Mouse (Mus musculus) testis, postnatal 10 days (tissue): ENCODE results near the gene A630001G21Rik.
"Not testable (repeated sequence)": the region's sequence is repeated elsewhere in the genome, so short reads cannot be mapped to it uniquely, and the experiment has no call there.

Experiments
- DNase-seq: peaks from one replicate; pipeline ENCODE4 v3.0.0; 2021; ENCODE audit warnings: low spot score

The A630001G21Rik gene

GRCm38 (mm10) chr1:85778436-85778835, at the start of gene A630001G21Rik:
Gene A630001G21Rik (minus strand): TSS chr1:85778643.
- no peak for DNase-seq

DNA sequence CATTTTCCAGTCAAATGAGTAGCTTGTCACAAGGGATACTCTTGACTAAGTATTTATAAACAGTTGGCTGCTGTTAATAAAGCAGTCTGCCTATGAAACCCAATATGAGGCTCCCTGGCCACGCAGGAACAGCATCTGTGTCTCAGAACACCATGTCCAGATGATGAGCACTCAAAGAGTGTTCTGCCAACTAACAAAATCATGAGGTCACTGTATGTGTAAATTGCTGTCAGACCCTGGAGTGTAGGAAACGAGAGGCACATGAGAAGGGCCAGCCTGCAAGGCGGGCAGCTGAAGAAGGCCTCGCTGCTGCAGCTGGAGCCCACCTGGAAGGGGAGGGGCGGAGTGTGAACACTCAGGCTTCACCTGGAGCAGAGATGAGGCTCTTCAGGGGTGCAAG, 48.7 kb upstream of the A630001G21Rik start:
- DNase-seq, result no peak

GRCm38 (mm10) chr1:85824905-85825304, 46.5 kb upstream of the A630001G21Rik start:
- no peak for DNase-seq

GRCm38 (mm10) chr1:85822239-85822638, 43.8 kb upstream of the A630001G21Rik start:
- DNase-seq, result no peak

DNA sequence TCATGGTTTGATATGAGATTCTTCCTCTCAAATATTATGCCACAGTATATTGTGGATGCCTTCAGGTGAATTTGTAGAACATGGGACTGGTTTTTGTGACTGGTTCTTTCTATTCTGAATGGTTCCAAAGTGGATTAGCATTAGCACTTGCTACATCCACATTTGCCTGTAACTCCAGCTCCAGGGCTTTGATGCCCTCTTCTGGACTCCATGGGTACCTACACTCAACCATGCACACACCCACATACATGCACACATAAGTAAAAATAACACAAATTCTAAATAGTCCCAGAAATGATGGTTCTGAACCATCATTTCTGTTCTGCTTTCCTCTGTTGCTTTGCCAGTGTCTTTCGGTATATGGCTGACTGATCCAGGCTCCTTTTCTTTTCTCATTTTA, 41.3 kb upstream of the A630001G21Rik start:
- DNase-seq, result no peak

GRCm38 (mm10) chr1:85818121-85818520, 39.7 kb upstream of the A630001G21Rik start:
- DNase-seq, result no peak

GRCm38 (mm10) chr1:85814213-85814612, 35.8 kb upstream of the A630001G21Rik start:
- not testable (repeated sequence) for DNase-seq

DNA sequence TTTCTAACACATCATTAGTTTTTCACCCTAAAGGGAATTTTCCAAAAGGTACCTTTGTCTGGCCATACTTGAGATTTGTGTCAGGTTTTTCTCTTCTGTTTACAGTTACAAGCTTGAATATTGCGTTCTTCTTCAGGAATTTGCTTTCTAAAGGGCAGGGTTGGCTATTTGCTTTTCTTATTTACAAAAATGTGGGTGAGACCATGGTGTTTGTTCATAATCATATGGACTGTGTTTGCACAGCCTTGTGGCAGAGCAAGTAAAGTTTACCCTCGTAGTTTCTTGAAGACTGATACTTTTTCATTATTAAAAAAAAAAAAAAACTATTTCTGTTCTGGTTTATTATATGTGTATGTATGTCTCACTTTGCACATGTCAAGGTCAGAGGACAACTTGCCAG, 32.3 kb upstream of the A630001G21Rik start:
- DNase-seq, result no peak

DNA sequence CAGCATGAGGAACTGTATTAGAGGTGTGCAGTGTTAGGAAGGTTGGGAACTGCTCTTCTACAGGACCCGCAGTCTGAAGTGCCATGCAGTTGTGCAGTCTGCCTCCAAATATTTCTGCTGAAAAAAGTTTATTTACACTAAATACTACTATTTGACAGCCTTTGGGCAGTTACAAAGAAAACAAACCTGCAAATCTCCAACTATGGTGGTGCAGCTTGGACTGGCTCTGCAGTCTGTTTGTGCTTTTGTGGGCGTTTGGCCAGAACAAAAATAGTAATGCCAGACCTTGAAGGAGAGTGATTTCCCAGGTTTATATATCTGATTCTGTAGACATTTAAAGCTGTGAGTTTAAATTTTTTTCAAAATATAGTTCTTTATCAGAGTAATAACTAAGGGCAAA, 31.9 kb upstream of the A630001G21Rik start:
- DNase-seq, result no peak

DNA sequence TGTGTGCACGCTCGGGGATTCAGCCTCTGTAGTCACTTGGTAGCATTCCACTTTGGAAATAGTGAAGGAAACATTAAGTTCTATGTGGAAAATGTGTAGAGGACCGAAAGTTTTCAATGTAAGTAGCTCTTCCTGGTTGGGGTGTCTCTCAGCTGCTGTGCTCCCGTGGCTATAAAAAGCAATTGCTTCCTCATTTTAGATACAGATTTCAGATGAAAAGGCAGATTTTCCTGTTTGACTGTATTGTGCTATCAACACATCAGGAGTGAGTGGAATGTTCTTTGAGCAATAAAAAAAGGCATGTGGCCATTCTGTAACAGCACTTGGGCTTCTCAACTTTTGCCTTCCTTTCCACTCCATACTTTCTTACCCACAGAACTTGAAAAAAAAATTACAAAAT, 30.8 kb upstream of the A630001G21Rik start:
- no peak for DNase-seq

DNA sequence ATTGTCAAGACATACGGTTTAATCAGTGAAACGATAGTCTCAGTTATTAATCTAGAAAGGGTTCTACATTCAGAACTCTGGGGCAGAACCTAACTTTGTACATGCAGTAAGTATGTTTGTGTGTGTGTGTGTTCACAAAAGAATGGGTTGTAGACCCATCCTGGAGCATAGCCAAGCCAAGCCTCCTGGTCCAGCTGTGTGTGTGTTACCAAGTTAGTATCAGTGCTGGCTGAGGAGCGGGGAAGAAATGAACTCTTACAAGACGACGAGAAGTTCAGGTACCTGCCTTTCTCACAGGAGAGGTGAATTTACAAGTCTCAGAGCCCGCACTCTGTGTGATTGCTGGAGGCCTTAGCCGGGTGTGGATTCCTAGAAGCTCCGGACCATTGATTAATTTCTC, 26.1 kb upstream of the A630001G21Rik start:
- no peak for DNase-seq

DNA sequence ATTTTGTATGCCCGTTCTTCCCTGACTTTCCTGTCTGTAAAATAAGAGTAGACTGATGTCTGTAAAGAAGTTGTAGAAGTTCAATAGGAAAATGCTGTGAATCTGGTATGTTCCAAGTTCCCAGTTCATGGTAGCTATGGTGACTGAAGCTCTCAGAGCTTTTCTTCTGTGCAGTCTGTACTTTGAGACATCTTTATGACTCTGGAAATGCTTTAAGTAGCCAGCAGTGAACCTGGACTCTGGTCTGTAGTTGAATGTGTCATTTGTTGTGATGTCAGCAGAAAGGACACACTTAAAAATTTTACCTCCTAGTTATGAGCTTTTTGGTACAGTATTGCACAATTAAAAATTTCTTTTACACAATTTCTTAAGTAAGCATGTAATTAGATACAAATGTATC, 24.1 kb upstream of the A630001G21Rik start:
- DNase-seq, result no peak

DNA sequence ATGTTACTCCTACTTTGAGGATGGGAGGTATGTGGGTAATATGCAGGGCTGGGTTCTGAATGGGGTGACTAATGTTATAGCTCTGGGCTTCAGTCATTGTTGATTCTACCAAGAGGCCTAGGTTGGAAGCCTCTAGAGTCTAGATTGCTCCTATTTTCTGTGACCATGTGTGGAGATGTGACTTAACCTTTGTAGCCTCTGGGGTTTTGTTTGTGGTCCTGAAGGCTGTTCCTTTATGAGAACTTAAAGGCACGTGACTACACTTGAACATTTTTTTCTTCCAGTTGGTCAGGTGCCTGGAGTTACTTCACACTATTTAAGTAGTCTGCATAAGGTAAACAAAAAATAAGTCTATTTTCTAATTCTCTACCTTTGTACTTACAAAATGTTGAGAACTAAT, 21.3 kb upstream of the A630001G21Rik start:
- no peak for DNase-seq

DNA sequence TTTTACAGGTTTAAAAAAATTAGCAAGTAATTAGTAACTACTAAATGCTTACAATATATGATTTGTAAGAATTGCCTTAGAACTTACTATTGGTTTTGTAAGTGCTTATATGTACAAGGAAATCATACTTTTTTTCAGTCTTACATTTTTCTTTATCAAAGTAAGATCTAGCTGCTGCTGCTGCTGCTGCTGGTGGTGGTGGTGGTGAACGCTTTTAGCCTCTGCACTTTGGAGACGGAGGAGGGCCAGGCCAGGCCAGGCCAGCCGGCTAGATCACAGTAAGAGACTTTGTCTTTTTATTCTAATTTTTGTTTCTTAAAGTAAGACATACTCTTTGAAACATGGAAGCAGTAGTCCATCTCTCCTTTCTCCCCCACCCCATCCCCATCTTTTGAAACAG, 16.8 kb upstream of the A630001G21Rik start:
- no peak for DNase-seq

- peak; percentile 57 for DNase-seq
Observed at GRCm38 (mm10) chr1:85794106-85794771, 15.8 kb upstream of the A630001G21Rik start.

DNA sequence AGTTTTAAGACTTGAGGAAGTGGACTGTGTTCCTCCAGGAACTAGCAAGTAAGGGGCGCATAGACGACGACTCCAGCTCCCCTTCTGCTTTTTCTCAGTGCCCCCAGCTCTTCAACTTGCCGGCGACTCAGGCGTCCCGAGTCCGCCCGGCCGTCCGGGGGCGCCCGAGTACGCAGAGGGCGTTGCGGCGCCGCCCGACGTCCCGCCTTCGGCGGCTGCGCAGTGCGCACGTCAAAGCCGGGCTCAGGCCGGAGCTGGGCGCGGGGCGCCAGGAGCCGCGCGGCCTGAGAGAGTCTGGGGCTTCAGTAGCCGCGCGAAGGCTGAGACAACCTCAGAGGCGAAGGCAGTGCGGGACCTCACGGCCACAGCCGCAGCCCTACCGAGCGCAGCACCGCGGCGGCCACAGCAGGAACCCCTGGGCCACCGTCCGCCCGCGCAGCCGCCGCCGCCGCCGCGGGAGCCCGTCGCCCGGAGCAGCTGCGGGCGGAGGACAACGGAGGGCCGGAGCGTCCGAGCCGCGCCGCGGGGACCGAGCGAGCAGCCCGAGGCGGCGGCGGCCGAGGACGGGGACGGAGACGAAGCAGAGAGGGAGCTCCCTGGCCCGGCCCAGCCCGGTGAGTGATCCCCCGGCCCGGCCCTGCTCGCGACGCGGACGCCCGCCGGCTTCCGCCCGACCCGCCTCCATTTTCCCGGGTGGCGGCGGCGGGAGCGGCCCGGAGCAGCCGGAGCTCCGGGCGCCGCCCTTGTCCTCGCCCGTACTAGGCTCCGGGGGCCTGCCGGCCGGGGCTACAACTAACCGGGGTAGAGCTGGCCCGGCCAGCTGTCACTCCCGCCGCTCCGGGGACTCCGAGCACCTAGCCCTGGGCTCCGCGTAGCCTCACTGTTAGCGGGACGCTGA, 15.0 kb upstream of the A630001G21Rik start, which contains the start of gene Cab39:
Gene Cab39 (plus strand): TSS at position 234 of the 898 bp plus-strand sequence.
- peak; percentile 93 for DNase-seq

DNA sequence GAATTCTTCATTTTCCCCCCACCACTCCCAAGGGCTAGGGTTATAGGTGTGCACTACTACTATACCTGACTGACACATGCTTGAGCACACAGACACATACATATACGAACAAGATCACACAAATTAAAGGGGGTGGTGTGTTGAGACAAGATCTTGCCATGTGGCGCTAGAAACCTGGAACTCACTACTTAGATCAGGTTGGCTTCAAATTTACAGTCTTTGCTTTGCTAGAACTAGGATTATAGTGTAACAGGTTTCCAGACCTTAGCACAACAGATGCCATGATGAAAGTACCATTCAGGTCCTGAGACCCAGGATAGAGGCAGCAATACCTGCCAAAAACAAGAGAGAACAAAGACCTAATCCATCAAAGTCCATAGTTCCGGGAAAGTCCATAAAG, 13.0 kb upstream of the A630001G21Rik start:
- DNase-seq, result no peak

DNA sequence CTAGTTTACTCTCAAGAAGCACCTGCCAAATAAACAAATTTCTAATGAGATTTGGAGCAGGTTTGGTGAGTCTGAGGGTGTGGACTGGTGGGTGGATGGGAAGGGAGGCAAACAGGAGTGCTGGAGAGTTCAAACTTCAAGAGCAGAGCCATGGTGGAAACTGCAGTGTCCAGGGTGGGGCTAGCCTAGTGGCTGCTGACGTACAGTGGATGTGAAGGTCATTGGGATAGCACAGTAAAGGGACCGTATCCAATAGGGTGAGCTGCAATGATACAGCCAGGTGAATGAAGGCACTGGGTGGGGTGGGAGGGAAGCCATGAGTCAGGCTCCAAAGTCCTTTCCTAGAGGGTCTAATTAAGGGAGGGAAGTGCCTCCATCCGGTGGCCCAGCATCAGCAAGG, 12.1 kb upstream of the A630001G21Rik start:
- no peak for DNase-seq

- no peak for DNase-seq
Observed at GRCm38 (mm10) chr1:85779428-85780180, 1.2 kb upstream of the A630001G21Rik start.

GRCm38 (mm10) chr1:85779012-85779411, 569 bp upstream of the A630001G21Rik start:
- DNase-seq, result no peak

GRCm38 (mm10) chr1:85776154-85776553, 2.3 kb downstream of the A630001G21Rik start:
- no peak for DNase-seq

DNA sequence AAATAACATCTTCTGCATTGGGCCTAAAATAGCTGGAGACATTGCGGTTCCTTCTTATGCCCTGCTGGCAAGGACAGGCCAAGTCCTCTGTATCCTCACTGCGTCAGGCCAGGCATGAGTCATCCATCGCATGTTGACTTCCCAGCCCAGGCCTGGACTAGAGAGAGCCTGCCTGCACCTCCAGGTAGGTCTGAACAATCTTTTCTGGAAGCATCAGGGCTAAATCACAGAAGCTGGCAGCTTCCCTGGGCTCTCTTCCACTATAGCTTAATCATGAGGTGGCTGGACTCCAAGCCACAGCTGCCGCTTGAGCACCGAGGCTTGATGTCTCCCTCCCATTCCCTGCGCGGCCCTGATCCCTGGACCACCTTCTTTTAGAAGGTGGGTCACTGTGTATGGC, 3.3 kb downstream of the A630001G21Rik start:
- DNase-seq, result no peak

GRCm38 (mm10) chr1:85771976-85772375, 6.5 kb downstream of the A630001G21Rik start:
- no peak for DNase-seq
